Mouse (Mus musculus) spleen, adult 18-20 months (tissue): ENCODE data around the gene Tcta.
"Not testable (repeated sequence)": the region's sequence is repeated elsewhere in the genome, so short reads cannot be mapped to it uniquely, and the experiment has no call there.

Source experiments
- DNase-seq, 2 experiments: peaks; one replicate each; pipeline ENCODE4 v3.0.0; 2022; ENCODE audit warnings: mixed read lengths in 2 of 2

The Tcta gene

GRCm38 (mm10) chr9:108308141-108308540, 2.2 kb upstream of the Tcta start:
- DNase-seq: no peak

- DNase-seq: no peak
These were observed 1.3 kb upstream of the Tcta start for GRCm38 (mm10) chr9:108307021-108307807.

GRCm38 (mm10) chr9:108306571-108306980, 616 bp upstream of the Tcta start:
- DNase-seq: peak; percentile 82 to 84

DNA sequence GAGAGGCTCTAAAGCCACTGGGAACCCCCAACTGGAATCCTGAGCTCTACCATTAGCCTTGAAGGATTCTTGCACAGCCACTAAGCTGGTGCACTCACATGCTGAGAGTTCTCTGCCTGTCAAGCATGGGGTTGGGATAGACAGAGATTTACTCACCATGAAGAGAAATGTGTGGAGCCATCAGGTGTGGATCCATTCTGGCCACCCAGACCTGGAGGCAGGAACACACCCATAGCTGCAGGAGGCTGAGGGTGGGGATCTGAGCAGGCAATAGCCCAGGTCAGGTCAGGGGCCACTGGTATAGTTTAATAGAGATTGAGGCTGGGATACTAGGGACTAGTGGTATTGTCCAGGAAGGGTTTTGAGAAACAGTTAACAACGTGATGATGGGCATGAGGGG, 790 bp downstream of the Tcta start:
- DNase-seq: no peak

- no peak for DNase-seq
These were observed 1.2 kb downstream of the Tcta start for GRCm38 (mm10) chr9:108304716-108305115.

- DNase-seq: no peak
These were observed 4.1 kb downstream of the Tcta start for GRCm38 (mm10) chr9:108301853-108302252.

DNA sequence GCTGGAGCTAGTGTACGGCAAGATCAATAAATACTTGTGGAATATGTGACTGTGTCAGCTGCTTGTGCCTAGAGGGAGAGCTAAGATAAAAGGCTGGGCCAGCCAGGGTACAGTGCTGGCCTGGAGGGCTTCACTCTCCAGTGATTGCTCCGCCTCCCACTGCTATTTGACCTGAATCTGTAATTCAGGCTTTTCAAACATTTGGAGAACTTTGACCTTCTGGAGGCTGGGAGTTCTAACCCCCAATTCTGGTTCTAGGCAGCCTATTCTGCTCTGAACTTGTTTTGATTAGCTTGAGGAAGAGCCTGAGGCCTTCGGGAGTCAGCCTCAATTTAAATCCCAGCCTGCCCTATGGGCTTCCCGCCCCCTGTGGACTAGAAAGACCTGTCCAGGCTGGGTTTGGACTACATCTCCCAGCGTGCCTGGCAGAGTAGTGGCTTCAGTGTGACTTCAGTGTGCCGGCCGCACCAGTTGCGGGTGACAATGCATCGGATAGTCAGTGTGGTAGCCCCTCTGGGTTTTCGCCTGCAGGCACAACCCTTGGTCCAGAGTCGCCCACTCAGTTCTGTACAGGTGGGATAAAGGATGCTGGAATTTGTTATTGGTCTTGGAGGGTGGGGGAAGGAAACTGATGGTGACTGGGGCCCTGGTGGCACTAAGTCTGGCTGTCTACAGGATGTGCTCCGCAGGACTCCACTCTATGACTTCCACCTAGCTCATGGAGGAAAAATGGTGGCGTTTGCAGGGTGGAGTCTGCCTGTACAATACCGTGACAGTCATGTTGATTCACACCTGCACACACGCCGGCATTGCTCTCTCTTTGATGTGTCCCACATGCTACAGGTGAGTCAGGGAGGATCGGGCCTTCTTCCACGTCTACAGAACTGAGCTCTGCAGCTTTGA, 9.3 kb downstream of the Tcta start, which contains the start of gene Amt:
TSS of gene Amt (plus strand) at position 401 of the 903 bp plus-strand sequence.
- no peak for DNase-seq

DNA sequence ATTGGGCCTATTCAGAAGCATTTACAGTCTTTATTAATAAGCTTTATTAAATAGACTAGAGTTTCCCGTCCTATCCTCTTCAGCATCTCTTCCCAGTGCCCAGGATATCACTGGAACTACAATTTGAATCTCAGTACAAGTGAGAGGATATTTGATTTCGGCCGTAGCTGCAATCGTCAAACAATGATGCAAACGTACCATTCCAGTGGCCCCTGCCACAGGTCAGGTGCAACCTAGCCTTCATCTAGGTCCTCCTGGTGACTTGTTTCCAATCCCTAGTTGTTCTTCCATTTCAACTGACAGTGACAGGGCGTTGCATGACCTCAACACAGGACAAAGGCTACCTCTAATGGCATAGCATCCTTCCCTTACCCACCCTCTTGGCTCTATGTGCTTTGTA, 15.2 kb downstream of the Tcta start:
- no peak for DNase-seq

DNA sequence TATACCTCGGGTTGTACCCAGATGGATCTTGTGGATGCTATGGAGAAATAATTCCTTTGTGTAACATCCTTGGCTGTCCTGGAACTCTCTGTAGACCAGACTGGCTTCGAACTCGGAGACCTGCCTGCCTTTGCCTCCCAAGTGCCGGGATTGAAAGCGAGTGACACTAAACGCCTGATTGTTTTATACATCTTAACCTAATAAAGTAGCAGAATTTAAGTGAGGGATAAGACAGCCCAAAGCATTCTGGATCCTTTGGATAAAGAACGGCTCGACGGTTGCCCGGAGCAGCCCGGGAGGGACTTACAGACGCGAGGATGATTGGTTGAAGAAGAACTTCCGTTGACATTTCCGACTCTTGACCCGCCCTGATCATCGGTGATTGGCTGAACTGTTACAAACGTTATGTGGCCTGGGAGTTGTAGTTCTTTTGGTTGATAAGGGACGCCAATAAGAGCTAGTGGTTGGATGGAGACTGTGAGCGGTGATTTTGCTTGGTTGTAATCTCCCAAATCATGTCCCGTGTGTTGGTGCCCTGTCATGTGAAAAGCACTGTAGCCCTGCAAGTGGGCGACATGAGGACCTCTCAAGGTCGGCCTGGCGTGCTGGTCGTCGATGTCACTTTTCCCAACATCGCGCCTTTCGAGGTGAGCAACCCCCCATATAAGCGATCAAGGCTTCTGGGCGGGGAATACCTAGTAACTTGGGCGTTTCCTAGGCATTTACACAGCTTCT, 15.8 kb downstream of the Tcta start, which contains the start of gene Nicn1:
TSS of gene Nicn1 (plus strand) at position 414 of the 735 bp plus-strand sequence.
- peak; percentile 73 to 76 for DNase-seq

DNA sequence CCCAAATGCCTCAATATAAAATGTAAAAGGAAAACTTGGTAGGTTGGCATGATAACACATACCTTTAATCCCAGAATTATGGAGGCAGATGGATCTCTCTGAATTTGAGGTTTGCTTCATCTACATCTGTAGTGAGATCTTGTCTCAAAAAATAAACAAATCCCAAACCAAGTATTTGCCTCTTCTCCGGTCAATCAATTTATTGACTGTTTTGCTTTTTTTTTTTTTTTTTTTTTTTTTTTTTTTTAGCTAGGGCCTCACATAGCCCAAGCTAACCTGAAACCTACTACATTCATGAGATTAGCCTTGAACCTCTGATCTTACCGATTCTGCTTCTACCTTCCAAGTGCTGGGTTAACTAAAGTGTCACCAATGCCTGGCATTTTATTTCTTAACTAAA, 16.6 kb downstream of the Tcta start:
- DNase-seq: no peak

GRCm38 (mm10) chr9:108287526-108288238, 18.3 kb downstream of the Tcta start:
- not testable (repeated sequence) for DNase-seq

DNA sequence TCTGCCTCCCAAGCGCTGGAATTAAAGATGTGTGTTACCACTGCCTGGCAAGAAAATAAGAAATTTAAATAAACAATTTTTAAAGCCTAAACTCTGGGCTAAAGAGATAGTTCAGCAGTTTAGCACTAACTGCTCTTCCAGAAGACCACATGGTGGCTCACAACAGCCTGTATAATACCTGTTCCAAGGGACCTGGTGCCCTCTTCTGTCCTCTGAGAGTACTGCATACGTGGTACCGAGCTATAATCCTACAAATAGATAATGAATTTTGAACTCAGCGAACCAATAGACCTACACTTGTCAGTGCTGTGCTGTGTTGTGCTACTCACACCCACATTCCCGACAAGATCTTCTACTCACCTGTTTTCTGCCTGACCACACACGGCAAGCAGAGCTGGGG, 21.6 kb downstream of the Tcta start:
- DNase-seq: peak; percentile 45 to 79

DNA sequence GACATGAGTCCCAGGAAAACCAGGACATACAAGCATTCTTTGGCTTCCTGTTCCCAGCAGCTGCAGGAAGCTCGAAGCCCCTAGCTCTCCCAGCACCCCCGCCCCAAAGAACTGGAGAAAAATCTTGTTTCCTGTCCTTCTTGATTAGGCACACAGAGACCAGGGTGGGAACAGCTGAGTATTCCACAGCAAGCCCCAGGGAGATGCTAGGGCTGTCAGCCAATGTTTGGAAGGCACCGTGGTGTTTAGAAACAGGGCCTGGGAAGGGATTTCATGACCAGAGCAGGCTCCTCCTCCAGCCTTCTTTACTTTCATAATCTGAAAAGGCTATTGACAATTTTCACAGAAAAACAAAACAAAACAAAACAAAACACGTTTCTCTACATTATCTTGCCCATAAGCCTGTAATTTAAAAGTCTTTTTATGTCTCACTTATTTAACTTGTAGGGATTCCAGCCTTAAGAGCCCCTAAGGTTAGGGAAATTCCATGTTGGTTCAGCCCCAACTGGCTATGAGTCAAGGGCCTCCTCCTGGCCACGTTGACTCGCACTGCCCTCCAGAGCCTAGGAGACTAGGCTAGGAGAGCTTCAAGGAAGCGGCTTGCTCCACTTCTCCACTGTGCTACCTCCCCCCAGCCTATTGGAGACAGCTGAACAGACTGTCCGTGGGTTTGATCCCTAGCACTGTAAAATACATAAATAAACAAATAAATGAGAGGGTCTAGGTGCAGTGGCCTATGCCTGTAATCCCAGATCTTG, 25.7 kb downstream of the Tcta start:
- no peak for DNase-seq

DNA sequence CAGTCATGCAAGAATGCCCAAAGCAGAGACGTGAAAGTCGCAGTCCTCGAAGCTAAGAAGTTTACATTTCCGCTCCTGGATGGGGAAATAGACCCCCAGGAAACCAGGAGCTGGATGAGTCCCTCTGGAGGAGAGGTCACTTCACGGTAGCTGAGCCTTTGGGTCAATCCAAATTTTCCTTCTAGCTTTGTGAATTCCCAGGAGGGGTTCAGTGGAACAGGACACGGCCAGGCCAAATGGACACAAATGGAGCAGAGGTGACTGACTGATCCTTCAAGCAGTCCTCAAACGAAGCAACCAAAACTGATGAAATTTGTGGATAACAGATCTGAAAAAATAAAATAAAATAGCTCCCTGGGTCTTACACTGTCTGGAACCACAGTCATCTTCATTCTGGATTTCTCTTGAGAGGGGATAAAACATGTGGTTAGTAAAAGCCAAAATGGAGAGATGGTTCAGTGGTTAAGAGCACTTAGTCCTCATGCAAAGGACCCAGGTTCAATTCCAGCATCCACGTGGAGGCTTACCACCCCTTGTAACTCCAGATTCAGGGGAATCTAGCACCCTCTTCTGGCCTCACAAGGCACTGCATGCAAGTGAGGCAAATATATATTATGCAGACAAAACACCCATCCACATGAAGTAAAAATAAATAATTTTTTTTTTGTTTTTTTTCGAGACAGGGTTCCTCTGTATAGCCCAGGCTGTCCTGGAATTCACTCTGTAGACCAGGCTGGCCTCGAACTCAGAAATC, 27.1 kb downstream of the Tcta start:
- DNase-seq: peak in 1 of 2 experiments; percentile 44

DNA sequence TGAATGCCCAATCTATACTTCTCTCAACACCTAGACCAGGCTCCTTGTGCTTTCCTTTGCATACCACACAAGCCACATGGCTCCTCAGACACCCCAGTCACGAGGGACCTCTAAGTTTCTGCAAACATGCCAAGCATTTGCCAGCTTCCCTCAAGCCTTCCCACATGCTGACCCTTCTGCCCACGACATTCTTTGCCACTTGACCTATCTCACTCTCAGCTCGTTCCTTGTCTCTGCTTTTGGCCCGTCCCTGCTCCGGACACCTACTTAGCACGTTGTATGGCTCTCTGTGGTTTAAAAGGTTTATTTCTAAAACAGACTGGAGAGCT, 30.7 kb downstream of the Tcta start:
- no peak for DNase-seq

GRCm38 (mm10) chr9:108274476-108275330, 31.3 kb downstream of the Tcta start:
- DNase-seq: no peak

- DNase-seq: no peak
These were observed 32.5 kb downstream of the Tcta start for GRCm38 (mm10) chr9:108273485-108273884.

- no peak for DNase-seq
These were observed 33.3 kb downstream of the Tcta start for GRCm38 (mm10) chr9:108272691-108273090.

DNA sequence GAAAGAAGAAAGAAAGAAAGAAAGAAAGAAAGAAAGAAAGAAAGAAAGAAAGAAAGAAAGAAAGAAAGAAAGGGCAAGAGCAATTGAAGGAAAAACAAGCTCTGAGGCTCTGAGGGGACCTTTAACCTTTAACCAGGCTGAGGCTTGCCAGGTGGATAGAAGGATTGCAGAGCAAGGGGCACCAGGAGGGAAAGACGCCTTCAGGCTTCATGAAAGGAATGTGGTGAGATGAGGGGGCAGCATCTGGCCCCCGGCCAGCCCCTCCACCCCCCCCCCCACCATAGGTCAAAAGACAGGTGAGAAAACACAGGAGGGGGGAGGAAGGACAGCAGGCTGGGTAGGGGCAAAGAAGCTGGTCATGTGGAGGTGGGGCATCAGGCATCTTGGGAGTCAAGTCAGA, 34.0 kb downstream of the Tcta start:
- no peak for DNase-seq

GRCm38 (mm10) chr9:108268701-108269100, 37.3 kb downstream of the Tcta start:
- DNase-seq: not testable (repeated sequence)
